Mouse (Mus musculus): ENCODE results near the gene Cks1brt. TPM values are rescaled to one million over a fixed set of nuclear protein-coding genes. Genes with fewer than 3 reads are reported as not detected.

The Cks1brt gene
- polyA plus RNA-seq (2015; fragmentation: Nextera tagmentation; extraction: Ambion mirVana), result not detected in 2 replicates

DNA sequence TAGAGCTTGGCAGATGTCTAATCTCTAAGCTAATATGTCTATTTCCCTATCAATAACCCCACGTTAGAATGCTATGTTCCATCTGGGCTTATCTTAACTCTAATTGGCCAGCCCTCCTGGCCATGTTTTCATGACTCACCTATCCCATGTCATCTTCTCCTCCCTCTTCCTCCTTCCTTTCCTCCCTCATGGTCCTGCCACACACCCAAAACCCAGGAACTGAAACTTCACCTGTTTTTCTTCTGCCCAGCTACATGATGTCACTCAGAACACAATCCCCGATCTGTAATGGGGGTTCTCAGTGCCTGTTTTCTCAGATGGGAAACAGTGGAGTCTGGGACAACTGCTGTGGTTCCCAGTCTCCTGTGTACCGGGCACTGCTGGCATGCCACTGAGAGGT, at the start of gene Cks1brt:
Cks1brt (plus strand) TSS at position 301 of the 400 bp plus-strand sequence.

DNA sequence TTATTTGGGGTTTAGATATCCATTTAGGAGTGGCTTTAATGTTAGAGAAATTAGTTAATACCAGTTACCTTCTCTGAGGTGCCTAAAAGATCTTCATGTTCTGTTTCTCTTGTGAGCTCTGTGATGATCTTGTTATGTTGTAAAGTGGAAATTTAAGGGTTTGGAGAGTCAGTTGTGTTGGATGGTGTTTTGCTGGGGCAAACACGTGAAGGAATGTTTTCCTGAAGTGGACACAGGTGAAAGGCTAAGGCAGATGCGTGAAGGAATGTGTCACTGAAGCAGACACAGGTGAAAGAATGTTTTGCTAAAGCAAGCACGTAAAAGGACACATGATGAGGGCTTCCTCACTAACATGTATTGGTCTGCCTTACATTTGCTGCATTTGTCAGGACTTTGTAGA, 28.7 kb upstream of the Cks1brt start, which contains the start of gene Zfp791:
Zfp791 (minus strand) TSS at position 101 of the 400 bp plus-strand sequence.

Small RNAs within 50 kb of the gene (microRNA-seq; reads per million reads assigned to microRNA genes)
- not detected for gene Gm23388 (ENCODE audit: borderline replicate concordance, insufficient number of aligned reads)

Other genes with a start within 250 kb of the Cks1brt start
- 9.0 and 20.1 TPM in 2 replicates for gene Klf1, start 250.0 kb upstream of the Cks1brt start, polyA plus RNA-seq (2015; fragmentation: Nextera tagmentation; extraction: Ambion mirVana)
- 10.5 and 16.2 TPM in 2 replicates for gene Dnase2a, start 243.4 kb upstream of the Cks1brt start, polyA plus RNA-seq (2015; fragmentation: Nextera tagmentation; extraction: Ambion mirVana)
- 3.6 and 11.0 TPM in 2 replicates for gene Mast1, start 214.6 kb upstream of the Cks1brt start, polyA plus RNA-seq (2015; fragmentation: Nextera tagmentation; extraction: Ambion mirVana)
- gene Rtbdn, start 204.9 kb upstream of the Cks1brt start, polyA plus RNA-seq (2015; fragmentation: Nextera tagmentation; extraction: Ambion mirVana), result 0.12 and 0.61 TPM in 2 replicates
- gene Gm49661, start 182.5 kb upstream of the Cks1brt start, polyA plus RNA-seq (2015; fragmentation: Nextera tagmentation; extraction: Ambion mirVana), result 0.81 TPM in 1 of 2 replicates, not detected in the other
- gene Prdx2, start 182.3 kb upstream of the Cks1brt start, polyA plus RNA-seq (2015; fragmentation: Nextera tagmentation; extraction: Ambion mirVana), result 788 and 1,010 TPM in 2 replicates
- gene Rnaseh2a, start 182.2 kb upstream of the Cks1brt start, polyA plus RNA-seq (2015; fragmentation: Nextera tagmentation; extraction: Ambion mirVana), result 136 and 227 TPM in 2 replicates
- 25.6 and 40.6 TPM in 2 replicates for gene Junb, start 173.2 kb upstream of the Cks1brt start, polyA plus RNA-seq (2015; fragmentation: Nextera tagmentation; extraction: Ambion mirVana)
- gene Hook2, start 161.3 kb upstream of the Cks1brt start, polyA plus RNA-seq (2015; fragmentation: Nextera tagmentation; extraction: Ambion mirVana), result 8.6 and 12.6 TPM in 2 replicates
- not detected in 2 replicates for gene Best2, start 137.4 kb upstream of the Cks1brt start, polyA plus RNA-seq (2015; fragmentation: Nextera tagmentation; extraction: Ambion mirVana)
- 101 and 111 TPM in 2 replicates for gene Asna1, start 126.6 kb upstream of the Cks1brt start, polyA plus RNA-seq (2015; fragmentation: Nextera tagmentation; extraction: Ambion mirVana)
- 114 and 124 TPM in 2 replicates for gene Trir, start 125.1 kb upstream of the Cks1brt start, polyA plus RNA-seq (2015; fragmentation: Nextera tagmentation; extraction: Ambion mirVana)
- 15.4 and 16.3 TPM in 2 replicates for gene Tnpo2, start 115.0 kb upstream of the Cks1brt start, polyA plus RNA-seq (2015; fragmentation: Nextera tagmentation; extraction: Ambion mirVana)
- gene Fbxw9, start 91.9 kb upstream of the Cks1brt start, polyA plus RNA-seq (2015; fragmentation: Nextera tagmentation; extraction: Ambion mirVana), result 33.5 and 34.5 TPM in 2 replicates
- gene Gm5741, start 83.9 kb upstream of the Cks1brt start, polyA plus RNA-seq (2015; fragmentation: Nextera tagmentation; extraction: Ambion mirVana), result not detected in 2 replicates
- gene Dhps, start 80.2 kb upstream of the Cks1brt start, polyA plus RNA-seq (2015; fragmentation: Nextera tagmentation; extraction: Ambion mirVana), result 54.9 and 58.6 TPM in 2 replicates
- 109 and 143 TPM in 2 replicates for gene Wdr83os, start 71.2 kb upstream of the Cks1brt start, polyA plus RNA-seq (2015; fragmentation: Nextera tagmentation; extraction: Ambion mirVana)
- gene Wdr83, start 70.6 kb upstream of the Cks1brt start, polyA plus RNA-seq (2015; fragmentation: Nextera tagmentation; extraction: Ambion mirVana), result 23.8 and 33.0 TPM in 2 replicates
- gene Man2b1, start 68.7 kb upstream of the Cks1brt start, polyA plus RNA-seq (2015; fragmentation: Nextera tagmentation; extraction: Ambion mirVana), result 30.0 and 40.0 TPM in 2 replicates
- 1.4 and 2.2 TPM in 2 replicates for gene Zfp791, start 28.8 kb upstream of the Cks1brt start, polyA plus RNA-seq (2015; fragmentation: Nextera tagmentation; extraction: Ambion mirVana)
- gene Olfr371, start 74.1 kb downstream of the Cks1brt start, polyA plus RNA-seq (2015; fragmentation: Nextera tagmentation; extraction: Ambion mirVana), result not detected in 2 replicates
- gene Orc6, start 147.7 kb downstream of the Cks1brt start, polyA plus RNA-seq (2015; fragmentation: Nextera tagmentation; extraction: Ambion mirVana), result 61.5 and 63.4 TPM in 2 replicates
- 140 and 147 TPM in 2 replicates for gene Vps35, start 147.9 kb downstream of the Cks1brt start, polyA plus RNA-seq (2015; fragmentation: Nextera tagmentation; extraction: Ambion mirVana)
- gene Mylk3, start 234.4 kb downstream of the Cks1brt start, polyA plus RNA-seq (2015; fragmentation: Nextera tagmentation; extraction: Ambion mirVana), result 1.9 and 3.2 TPM in 2 replicates

All from adrenal gland, postnatal 0 days (tissue).